Comparison of ENCODE assay signal across 29 mouse cellular contexts in the genomic region with DNA sequence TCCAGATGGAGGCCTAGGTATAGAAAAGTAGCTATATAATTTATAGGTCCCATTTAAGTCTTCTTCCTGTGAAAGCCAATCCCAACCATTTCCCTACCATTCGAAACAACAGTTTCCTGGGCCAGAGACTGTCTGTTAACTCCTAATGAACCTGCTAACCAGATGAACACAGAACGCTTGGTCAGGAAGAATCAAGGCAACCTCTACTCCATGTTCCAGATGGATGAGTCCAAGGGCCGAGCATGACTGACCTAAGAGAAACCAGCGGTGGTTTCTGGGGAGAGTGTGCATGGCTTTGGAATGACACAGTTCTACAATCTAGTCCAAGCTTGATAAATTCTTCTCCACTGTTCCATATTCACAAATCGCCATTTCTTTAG. TPM values are rescaled to one million over a fixed set of nuclear protein-coding genes. Genes with fewer than 3 reads are reported as not detected.
DNase-seq lines count a peak whose midpoint lies in the region; ATAC-seq lines count a peak whose summit lies in the region.
"Had no signal": no experiment of that assay in that cellular context is flagged by ENCODE, and none has a peak within 500 bp of the region (broad histone marks: within the 10 kb centered on the region; RNA-seq: fewer than 3 reads in every experiment).

No protein-coding gene starts in this region.

- DNase-seq in kidney, adult 11 months: peak; percentile 14
- DNase-seq in kidney, postnatal 14 days: no peak
- no peak for DNase-seq in limb, embryonic 11.5 days (ENCODE audit: low spot score)
- no peak for DNase-seq in limb, embryonic 10.5 days (ENCODE audit: low spot score)
- DNase-seq: adrenal gland, adult 8-10 months; adrenal gland, postnatal 25 days; cerebellum, adult 11-12 months; cerebellum, adult 8-10 months; cerebellum, postnatal 10 days; cerebellum, postnatal 36 days; embryo, embryonic 11 days; gastrocnemius, postnatal 25 days; heart, adult 18-20 months; heart, postnatal 10 days; heart, postnatal 36 days had no signal

- no peaks in the 10 kb centered on the region for H3K9me3 ChIP-seq in kidney, embryonic 16.5 days (ENCODE audit: low read length)
- H3K9me3 ChIP-seq in kidney, embryonic 15.5 days (replicated peaks): no peaks in the 10 kb centered on the region
- H3K9me3 ChIP-seq in limb, embryonic 11.5 days (ENCODE audit: control insufficient read depth, low read length): no peaks in the 10 kb centered on the region
- no peaks in the 10 kb centered on the region for H3K9me3 ChIP-seq in limb, embryonic 10.5 days (replicated peaks)
- H3K9me3 ChIP-seq: embryonic facial prominence, embryonic 10.5 days; embryonic facial prominence, embryonic 13.5 days; forebrain, embryonic 12.5 days; forebrain, embryonic 15.5 days; heart, embryonic 12.5 days; heart, embryonic 15.5 days; hindbrain, embryonic 10.5 days; hindbrain, embryonic 13.5 days had no signal

- 55% methylated on average over 5 of the region's 5 CpGs for WGBS in kidney, embryonic 16.5 days
- 59% methylated on average over 5 of the region's 5 CpGs for WGBS in kidney, embryonic 15.5 days
- 83% methylated on average over 5 of the region's 5 CpGs for WGBS in limb, embryonic 11.5 days
- whole genome bisulfite sequencing in limb, embryonic 10.5 days: 86% methylated on average over 5 of the region's 5 CpGs

- no peak overlapping the region for H3K27ac ChIP-seq in kidney, embryonic 16.5 days (ENCODE audit: low read length)
- H3K27ac ChIP-seq in kidney, embryonic 15.5 days: no peak overlapping the region
- no peak overlapping the region for H3K27ac ChIP-seq in limb, embryonic 11.5 days (replicated peaks; ENCODE audit: low read depth, low read length)
- H3K27ac ChIP-seq in limb, embryonic 10.5 days: no peak overlapping the region
- H3K27ac ChIP-seq: embryonic facial prominence, embryonic 10.5 days; embryonic facial prominence, embryonic 13.5 days; forebrain, embryonic 12.5 days; forebrain, embryonic 15.5 days; heart, embryonic 15.5 days; hindbrain, embryonic 10.5 days; hindbrain, embryonic 13.5 days had no signal

- ATAC-seq in kidney, embryonic 16.5 days (ENCODE audit: low FRiP score, low TSS enrichment): 0 out of 2 replicates have a peak, but pooled peaks have one; percentile 35
- ATAC-seq in kidney, embryonic 15.5 days (replicated peaks; ENCODE audit: low FRiP score): no peak
- ATAC-seq in limb, embryonic 11.5 days (ENCODE audit: insufficient number of reproducible peaks, low FRiP score, low TSS enrichment, low read depth): peak; percentile 56; the same call in 1 of the 2 replicates
- ATAC-seq: activated CD4-positive, CD25-positive, alpha-beta regulatory T cell, adult 4 months; forebrain, embryonic 15.5 days had no signal

- no peaks in the 10 kb centered on the region for H3K27me3 ChIP-seq in kidney, embryonic 16.5 days (ENCODE audit: insufficient read depth, low read length)
- H3K27me3 ChIP-seq in kidney, embryonic 15.5 days: no peaks in the 10 kb centered on the region
- H3K27me3 ChIP-seq in limb, embryonic 11.5 days (ENCODE audit: control insufficient read depth, insufficient read depth, low read length): no peaks in the 10 kb centered on the region
- H3K27me3 ChIP-seq in limb, embryonic 10.5 days (ENCODE audit: low read depth, poor library complexity, severe bottlenecking): no peaks in the 10 kb centered on the region
- H3K27me3 ChIP-seq: embryonic facial prominence, embryonic 13.5 days; forebrain, embryonic 12.5 days; forebrain, embryonic 15.5 days; heart, embryonic 12.5 days; heart, embryonic 15.5 days; hindbrain, embryonic 13.5 days had no signal

- no peak overlapping the region for H3K4me2 ChIP-seq in kidney, embryonic 16.5 days (replicated peaks; ENCODE audit: low read depth, low read length)
- no peak overlapping the region for H3K4me2 ChIP-seq in kidney, embryonic 15.5 days
- no peak overlapping the region for H3K4me2 ChIP-seq in limb, embryonic 11.5 days (ENCODE audit: low read depth, severe bottlenecking)
- H3K4me2 ChIP-seq: embryonic facial prominence, embryonic 13.5 days; forebrain, embryonic 12.5 days; forebrain, embryonic 15.5 days; heart, embryonic 12.5 days; heart, embryonic 15.5 days; hindbrain, embryonic 13.5 days had no signal

- H3K4me3 ChIP-seq in kidney, embryonic 16.5 days (ENCODE audit: low read length): no peak overlapping the region
- no peak overlapping the region for H3K4me3 ChIP-seq in kidney, embryonic 15.5 days (replicated peaks)
- no peak overlapping the region for H3K4me3 ChIP-seq in limb, embryonic 11.5 days (ENCODE audit: low read depth, low read length)
- no peak overlapping the region for H3K4me3 ChIP-seq in limb, embryonic 10.5 days
- H3K4me3 ChIP-seq: embryonic facial prominence, embryonic 10.5 days; embryonic facial prominence, embryonic 13.5 days; erythroblast, embryonic 14.5 days; forebrain, embryonic 12.5 days; forebrain, embryonic 15.5 days; heart, embryonic 12.5 days; heart, embryonic 15.5 days; hindbrain, embryonic 10.5 days; hindbrain, embryonic 13.5 days had no signal

- no peaks in the 10 kb centered on the region for H3K4me1 ChIP-seq in kidney, embryonic 16.5 days (ENCODE audit: insufficient read depth, low read length)
- H3K4me1 ChIP-seq in kidney, embryonic 15.5 days: no peaks in the 10 kb centered on the region
- no peaks in the 10 kb centered on the region for H3K4me1 ChIP-seq in limb, embryonic 11.5 days (ENCODE audit: control insufficient read depth, insufficient read depth, low read length)
- H3K4me1 ChIP-seq in limb, embryonic 10.5 days: no peaks in the 10 kb centered on the region
- H3K4me1 ChIP-seq: embryonic facial prominence, embryonic 10.5 days; embryonic facial prominence, embryonic 13.5 days; forebrain, embryonic 12.5 days; forebrain, embryonic 15.5 days; heart, embryonic 12.5 days; heart, embryonic 15.5 days; hindbrain, embryonic 10.5 days; hindbrain, embryonic 13.5 days had no signal

- H3K36me3 ChIP-seq in kidney, embryonic 16.5 days (ENCODE audit: insufficient read depth, low read length): no peaks in the 10 kb centered on the region
- H3K36me3 ChIP-seq in kidney, embryonic 15.5 days: no peaks in the 10 kb centered on the region
- H3K36me3 ChIP-seq in limb, embryonic 11.5 days (ENCODE audit: control insufficient read depth, insufficient read depth, low read length): no peaks in the 10 kb centered on the region
- H3K36me3 ChIP-seq in limb, embryonic 10.5 days: no peaks in the 10 kb centered on the region
- H3K36me3 ChIP-seq: embryonic facial prominence, embryonic 10.5 days; embryonic facial prominence, embryonic 13.5 days; forebrain, embryonic 12.5 days; forebrain, embryonic 15.5 days; heart, embryonic 12.5 days; heart, embryonic 15.5 days; hindbrain, embryonic 10.5 days; hindbrain, embryonic 13.5 days had no signal

- no peak overlapping the region for H3K9ac ChIP-seq in kidney, embryonic 16.5 days (replicated peaks; ENCODE audit: low read length)
- H3K9ac ChIP-seq in kidney, embryonic 15.5 days: no peak overlapping the region
- H3K9ac ChIP-seq in limb, embryonic 11.5 days (ENCODE audit: low read length): no peak overlapping the region
- H3K9ac ChIP-seq: embryonic facial prominence, embryonic 13.5 days; forebrain, embryonic 12.5 days; forebrain, embryonic 15.5 days; heart, embryonic 12.5 days; heart, embryonic 15.5 days; hindbrain, embryonic 13.5 days had no signal

RNA-seq across cellular contexts. Expression of a gene that starts 55.8 kb away (rescaled TPM):
- polyA plus RNA-seq in kidney, embryonic 16.5 days (2015; fragmentation: Nextera tagmentation; extraction: Ambion mirVana): 3.7 TPM in 2 replicates
- polyA plus RNA-seq in kidney, embryonic 15.5 days (2015; fragmentation: Nextera tagmentation; extraction: Ambion mirVana): 0.84 and 1.4 TPM in 2 replicates
- not detected in 2 replicates for polyA plus RNA-seq in limb, embryonic 11.5 days (2014; fragmentation: Nextera tagmentation; extraction: Ambion mirVana)
- polyA plus RNA-seq in limb, embryonic 10.5 days (2016; fragmentation: Nextera tagmentation; extraction: Ambion mirVana): 0.06 TPM in 2 replicates
- polyA plus RNA-seq: activated CD4-positive, CD25-positive, alpha-beta regulatory T cell, adult 4 months; brain, embryonic 14.5 days; embryonic facial prominence, embryonic 10.5 days; embryonic facial prominence, embryonic 13.5 days; erythroblast, embryonic 14.5 days; forebrain, embryonic 12.5 days; forebrain, embryonic 15.5 days; gonadal fat pad, adult 2 months; heart, embryonic 12.5 days; heart, embryonic 15.5 days; hindbrain, embryonic 10.5 days; hindbrain, embryonic 13.5 days had no signal
